Mouse (Mus musculus) CH12.LX (cell line): ENCODE results near the gene Ttyh2. TPM values are rescaled to one million over a fixed set of nuclear protein-coding genes. Genes with fewer than 3 reads are reported as not detected.

Source experiments
- DNase-seq: peaks from one replicate; pipeline ENCODE4 v3.0.0-alpha.2; 2013; ENCODE audit errors: extremely low read depth
- H3K27ac ChIP-seq: 2 replicates; pipeline ENCODE4 v1.5.1; 2012; ENCODE audit warnings: low read depth, mild to moderate bottlenecking, control low read depth, moderate library complexity; ENCODE audit not compliant: insufficient read depth
- H3K27me3 ChIP-seq: replicated peaks from 2 replicates; pipeline ENCODE3; 2012; ENCODE audit warnings: inconsistent platforms
- H3K36me3 ChIP-seq, 2 experiments: replicated peaks in 1 of 2; 2 replicates each; pipeline versions ENCODE3 to v1.6.1; 2012; ENCODE audit warnings: inconsistent platforms in 1 of 2, low read length in 1 of 2, mild to moderate bottlenecking in 1 of 2, mixed read lengths in 1 of 2, moderate library complexity in 1 of 2; ENCODE audit not compliant: control insufficient read depth in 1 of 2, insufficient read depth in 1 of 2
- H3K4me1 ChIP-seq, 2 experiments: 2 replicates each; pipeline ENCODE4 v1.6.1; 2012; ENCODE audit warnings: inconsistent platforms in 1 of 2, moderate library complexity in 1 of 2; ENCODE audit not compliant: insufficient read depth in 2 of 2, control insufficient read depth in 1 of 2
- H3K4me2 ChIP-seq: 2 replicates; pipeline ENCODE4 v1.6.1; 2012; ENCODE audit warnings: low read depth, mild to moderate bottlenecking, control low read depth; ENCODE audit not compliant: poor library complexity, insufficient read depth, severe bottlenecking
- H3K4me3 ChIP-seq, 3 experiments: fragments of 150-350 bp in 1 of 3; sonication (generic) in 1 of 3; replicated peaks in 1 of 3; 2 replicates each; pipeline versions ENCODE3 to v1.5.1; 2011 to 2012; ENCODE audit warnings: low read depth in 2 of 3, low read length in 2 of 3, mild to moderate bottlenecking in 2 of 3, moderate library complexity in 2 of 3, control low read depth in 1 of 3, improper control_type of control experiment in 1 of 3, inconsistent platforms in 1 of 3, mixed read lengths in 1 of 3; ENCODE audit not compliant: poor library complexity in 1 of 3
- H3K79me2 ChIP-seq: replicated peaks from 2 replicates; pipeline ENCODE4 v1.6.1; 2012; ENCODE audit warnings: mild to moderate bottlenecking, moderate library complexity; ENCODE audit not compliant: control insufficient read depth, poor library complexity, insufficient read depth, severe bottlenecking; ENCODE audit errors: extremely low read depth
- H3K9ac ChIP-seq: 2 replicates; pipeline ENCODE4 v1.6.1; 2012; ENCODE audit warnings: low read depth, mild to moderate bottlenecking, control low read depth, moderate library complexity; ENCODE audit not compliant: insufficient read depth
- H3K9me3 ChIP-seq: replicated peaks from 2 replicates; pipeline ENCODE3; 2012; ENCODE audit warnings: low read length, inconsistent platforms, mixed read lengths
- BHLHE40 ChIP-seq: IDR thresholded peaks from 2 replicates; pipeline ENCODE4 v1.6.1; 2011; ENCODE audit warnings: mild to moderate bottlenecking, low read depth, low read length, improper control_type of control experiment
- CHD2 ChIP-seq: IDR thresholded peaks from 2 replicates; pipeline ENCODE4 v1.6.1; 2011; ENCODE audit warnings: low read length, improper control_type of control experiment
- ETS1 ChIP-seq: conservative IDR thresholded peaks from 2 replicates; pipeline ENCODE4 v1.6.1; 2012; ENCODE audit warnings: low read depth, mild to moderate bottlenecking, inconsistent platforms, low read length, improper control_type of control experiment, moderate library complexity
- POLR2A ChIP-seq: IDR thresholded peaks from 2 replicates; pipeline ENCODE4 v1.6.1; 2011; ENCODE audit warnings: low read depth, mild to moderate bottlenecking, improper control_type of control experiment, low read length
- RCOR1 ChIP-seq: conservative IDR thresholded peaks from 2 replicates; pipeline ENCODE4 v1.6.1; 2012; ENCODE audit warnings: low read depth, mild to moderate bottlenecking, inconsistent platforms, low read length, improper control_type of control experiment
- TCF12 ChIP-seq: IDR thresholded peaks from 2 replicates; pipeline ENCODE4 v1.6.1; 2014; ENCODE audit warnings: low read depth, mild to moderate bottlenecking, inconsistent platforms, low read length, improper control_type of control experiment
- UBTF ChIP-seq: IDR thresholded peaks from 2 replicates; pipeline ENCODE4 v1.6.1; 2012; ENCODE audit warnings: low read depth, mild to moderate bottlenecking, inconsistent platforms, low read length, improper control_type of control experiment, moderate library complexity
- ZKSCAN1 ChIP-seq: IDR thresholded peaks from 2 replicates; pipeline ENCODE4 v1.6.1; 2012; ENCODE audit warnings: low read depth, inconsistent platforms, low read length, improper control_type of control experiment, borderline replicate concordance
- ZMIZ1 ChIP-seq: IDR thresholded peaks from 2 replicates; pipeline ENCODE4 v1.6.1; 2012; ENCODE audit warnings: low read depth, mild to moderate bottlenecking, inconsistent platforms, low read length, improper control_type of control experiment
- dilution Hi-C: fragments of 300-500 bp; cut with MboI; formaldehyde crosslinking; loops from 2 replicates; pipeline ENCODE4 v1.14.3; 2020; ENCODE audit warnings: low sequenced_read_pairs; ENCODE audit not compliant: extremely low pct_unique_long_range_greater_than_20kb, extremely low pct_ligation_motif_present
- in situ Hi-C: fragments of 300-500 bp; cut with MboI; formaldehyde crosslinking; loops from 3 replicates; pipeline ENCODE4 v1.14.3; 2019; ENCODE audit warnings: low sequenced_read_pairs, low pct_ligation_motif_present, low pct_unique_long_range_greater_than_20kb, mixed read lengths
- polyA plus RNA-seq: library from polyadenylated mRNA; unstranded; fragments of >175 nt; gene quantifications from 2 replicates; pipeline ENCODE4 v1.2.1, GENCODE M21; 2012; ENCODE audit warnings: low read depth; ENCODE audit not compliant: insufficient read length
- total RNA-seq, 2 experiments: library from RNA; depleted of rRNA; stranded (reverse); fragments of 300-350 nt in 1 of 2; fragments of >200 nt in 1 of 2; gene quantifications; 2 replicates each; pipeline ENCODE4 v1.2.3; 2012 to 2014

The Ttyh2 gene
- total and polyA plus RNA-seq, 3 experiments = 0.82 to 2.4 (median 1.4) TPM

DNA sequence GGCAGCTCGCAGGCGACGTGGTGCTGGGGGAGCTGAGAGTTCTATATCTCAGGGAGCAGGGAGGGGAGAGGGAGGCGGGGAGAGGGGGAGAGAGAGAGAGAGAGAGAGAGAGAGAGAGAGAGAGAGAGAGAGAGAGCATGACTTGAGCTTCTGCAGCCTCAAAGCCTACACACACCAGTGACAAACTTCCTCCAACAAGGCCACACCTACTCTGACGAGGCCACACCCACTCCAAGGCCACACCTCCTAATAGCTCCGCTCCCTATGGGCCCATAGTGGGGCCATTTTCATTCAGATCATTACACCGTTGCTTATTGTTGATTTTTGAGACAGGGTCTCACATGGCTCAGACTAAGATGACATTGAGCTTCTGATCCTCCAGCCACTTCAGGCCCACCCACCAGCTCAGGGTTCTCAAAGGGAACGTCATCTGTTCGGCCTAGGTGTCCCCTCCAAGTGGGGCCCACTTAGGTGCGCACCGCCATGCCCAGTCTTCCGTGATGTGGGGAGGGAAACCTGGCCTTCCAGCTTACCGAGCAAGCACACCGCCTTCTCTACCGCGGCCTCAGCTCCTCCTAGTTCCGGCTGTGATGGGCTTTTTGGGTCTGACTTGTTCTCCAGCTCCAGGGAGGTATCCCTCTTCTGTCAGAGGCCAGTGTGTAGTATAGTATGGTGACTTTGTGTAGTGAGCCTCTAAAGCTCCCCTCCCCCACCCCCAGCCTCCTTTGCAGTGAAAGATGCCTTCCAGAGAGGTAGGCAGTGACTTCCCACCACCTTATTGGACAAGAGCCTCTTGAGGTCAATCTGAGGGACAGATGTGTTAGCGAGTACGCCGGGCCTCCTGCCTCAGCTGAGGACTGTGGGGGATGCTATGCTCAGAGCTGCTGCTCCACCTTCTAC lies 8.7 kb downstream of the Ttyh2 start:
- Histone ChIP-seq H3K4me3 (peak overlapping the region in 2 of 3 experiments; percentile 35 to 60), H3K9ac (no peak overlapping the region), H3K4me2 (no peak overlapping the region), H3K36me3 (peaks cover 0 to 37% of the 10 kb centered on the region in 2 experiments), H3K9me3 (no peaks in the 10 kb centered on the region), H3K4me1 (peaks cover 5 to 45% of the 10 kb centered on the region in 2 experiments), H3K27ac (peak overlapping the region; percentile 5; the same call in 1 of the 2 replicates), H3K27me3 (no peaks in the 10 kb centered on the region), H3K79me2 (no peaks in the 10 kb centered on the region)
- DNase-seq = peak; percentile 97
- in situ Hi-C loops (no loop called here), dilution Hi-C loops (no loop called here)
- TF ChIP-seq CHD2 (peak; percentile 33; the same call in 1 of the 2 replicates), RCOR1 (no peak), TCF12 (0 out of 2 replicates have a peak, but pooled peaks have one; percentile 2), POLR2A (peak; percentile 20; the same call in 1 of the 2 replicates), ZMIZ1 (no peak)

GRCm38 (mm10) chr11:114684627-114685373 lies 9.6 kb downstream of the Ttyh2 start:
- Histone ChIP-seq H3K27me3 (no peaks in the 10 kb centered on the region), H3K4me3 (peak overlapping the region in 2 of 3 experiments; percentile 6 to 27), H3K4me2 (no peak overlapping the region), H3K79me2 (no peaks in the 10 kb centered on the region), H3K27ac (no peak overlapping the region), H3K9ac (no peak overlapping the region), H3K36me3 (peaks cover 0 to 30% of the 10 kb centered on the region in 2 experiments), H3K9me3 (no peaks in the 10 kb centered on the region), H3K4me1 (peaks cover 5 to 45% of the 10 kb centered on the region in 2 experiments)
- dilution Hi-C loops (no loop called here), in situ Hi-C loops (no loop called here)
- peak; percentile 50 for TF ChIP-seq BHLHE40
- peak; percentile 71 for TF ChIP-seq ZKSCAN1
- no peak for TF ChIP-seq UBTF
- peak; percentile 31; the same call in 1 of the 2 replicates for TF ChIP-seq CHD2
- TF ChIP-seq ETS1 = peak; percentile 48; the same call in 1 of the 2 replicates
- no peak for DNase-seq
